ENCODE assay signal across 26 mouse cellular contexts in the genomic region with DNA sequence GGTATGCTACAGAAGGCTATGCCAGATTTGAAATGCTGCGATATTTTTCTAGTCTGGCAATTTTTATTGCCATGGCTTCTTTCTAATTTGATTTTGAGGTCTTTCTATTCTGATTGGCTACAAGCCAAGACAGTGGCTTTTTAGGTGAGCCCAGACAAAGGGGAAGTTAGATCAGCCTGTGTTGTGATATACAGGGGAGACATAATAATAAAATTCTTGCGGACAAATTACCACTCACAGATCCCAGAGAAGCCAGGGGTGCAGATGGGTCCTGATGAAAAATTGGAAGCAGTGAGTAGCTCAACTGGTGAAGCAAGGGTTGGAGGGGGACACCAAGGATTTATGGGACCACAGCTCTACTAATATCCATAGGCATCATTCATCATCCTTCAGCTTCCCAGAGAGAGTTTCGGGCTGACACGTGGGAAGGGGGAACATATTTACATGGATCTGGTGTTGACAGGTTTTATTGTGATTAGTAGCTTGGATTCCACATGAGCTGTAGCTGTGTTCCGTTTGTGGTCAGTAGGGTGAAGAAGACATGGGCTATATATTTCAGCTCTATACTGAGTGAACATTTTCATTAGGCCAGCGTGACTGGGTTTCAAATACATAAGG.
DNase-seq lines count a peak whose midpoint lies in the region; ATAC-seq and TF ChIP-seq lines count a peak whose summit lies in the region.
"Had no signal": no experiment of that assay in that cellular context is flagged by ENCODE, and none has a peak within 500 bp of the region (broad histone marks: within the 10 kb centered on the region; RNA-seq: fewer than 3 reads in every experiment).

No protein-coding gene starts in this region.

- H3K4me1 ChIP-seq in kidney, embryonic 14.5 days (ENCODE audit: control insufficient read depth, insufficient read depth, low read length): no peaks in the 10 kb centered on the region
- no peaks in the 10 kb centered on the region for H3K4me1 ChIP-seq in MEL (ENCODE audit: control insufficient read depth in 1 of 2, insufficient read depth in 2 of 2, low read length in 2 of 2)
- 0 out of 2 replicates have a peak, but pooled peaks cover 10% of the 10 kb centered on the region for H3K4me1 ChIP-seq in neural tube, embryonic 13.5 days (replicated peaks)
- H3K4me1 ChIP-seq: forebrain, embryonic 15.5 days; midbrain, embryonic 10.5 days had no signal

- no peaks in the 10 kb centered on the region for H3K36me3 ChIP-seq in kidney, embryonic 14.5 days (ENCODE audit: control insufficient read depth, insufficient read depth, low read length)
- H3K36me3 ChIP-seq in MEL (ENCODE audit: control insufficient read depth in 1 of 2, insufficient read depth in 2 of 2, low read length in 2 of 2): no peaks in the 10 kb centered on the region
- H3K36me3 ChIP-seq in neural tube, embryonic 13.5 days: no peaks in the 10 kb centered on the region
- H3K36me3 ChIP-seq: forebrain, embryonic 15.5 days; G1E; midbrain, embryonic 10.5 days; stomach, embryonic 15.5 days had no signal

- no peaks in the 10 kb centered on the region for H3K79me2 ChIP-seq in MEL (ENCODE audit: control insufficient read depth, insufficient read depth, low read length, poor library complexity)

- H3K9ac ChIP-seq in kidney, embryonic 14.5 days (ENCODE audit: low read depth, low read length): no peak overlapping the region
- no peak overlapping the region for H3K9ac ChIP-seq in MEL (ENCODE audit: control insufficient read depth, low read depth, low read length, poor library complexity, severe bottlenecking)
- no peak overlapping the region for H3K9ac ChIP-seq in neural tube, embryonic 13.5 days
- H3K9ac ChIP-seq: forebrain, embryonic 15.5 days; hindbrain, embryonic 14.5 days; stomach, embryonic 15.5 days had no signal

- DNase-seq in kidney, postnatal 10 days: no peak
- DNase-seq in MEL (ENCODE audit: low read depth, low spot score): peak; percentile 3
- DNase-seq in forelimb bud, embryonic 11.5 days (ENCODE audit: low read depth, low spot score): peak; percentile 43
- DNase-seq in cerebellum, adult 8-10 months: no peak
- DNase-seq in cerebellum, adult 9-10 months: no peak
- DNase-seq: adrenal gland, postnatal 14 days; B cell, adult 2 months; cerebellum, adult 2 months; gastrocnemius, postnatal 25 days; heart, postnatal 36 days; kidney, adult 2 months; layer of hippocampus, postnatal 36 days; right cerebral cortex, adult 18-20 months; thymus, postnatal 25 days had no signal

- ATAC-seq in kidney, embryonic 14.5 days (ENCODE audit: low FRiP score, low TSS enrichment): peak; percentile 87; the same call in 1 of the 2 replicates
- peak; percentile 86 for ATAC-seq in neural tube, embryonic 13.5 days (ENCODE audit: low read depth)
- ATAC-seq: forebrain, embryonic 15.5 days; midbrain, embryonic 16.5 days had no signal

- H3K27ac ChIP-seq in kidney, embryonic 14.5 days (ENCODE audit: low read depth, low read length): no peak overlapping the region
- no peak overlapping the region for H3K27ac ChIP-seq in MEL (ENCODE audit: control insufficient read depth, low read depth, low read length)
- H3K27ac ChIP-seq in neural tube, embryonic 13.5 days (replicated peaks): 0 out of 2 replicates have a peak overlapping the region, but pooled peaks have one; percentile 28
- H3K27ac ChIP-seq: forebrain, embryonic 15.5 days; hindbrain, embryonic 14.5 days; layer of hippocampus, adult 2 months; macrophage; midbrain, embryonic 10.5 days; stomach, embryonic 15.5 days had no signal

- no peak for TF ChIP-seq POLR2A in MEL (IDR thresholded peaks at IDR 0.05; ENCODE audit: control insufficient read depth in 1 of 2, insufficient read depth in 1 of 2, low read depth in 1 of 2, low read length in 2 of 2, poor library complexity in 1 of 2)

- TF ChIP-seq RAD21 in MEL (IDR thresholded peaks at IDR 0.05; ENCODE audit: low read depth, low read length): no peak

- no peak for TF ChIP-seq EP300 in MEL (IDR thresholded peaks at IDR 0.05; ENCODE audit: low read depth in 1 of 2, low read length in 2 of 2)

- H3K9me3 ChIP-seq in kidney, embryonic 14.5 days (ENCODE audit: control insufficient read depth, low read length): no peaks in the 10 kb centered on the region
- no peaks in the 10 kb centered on the region for H3K9me3 ChIP-seq in MEL (replicated peaks; ENCODE audit: insufficient read depth, low read length)
- no peaks in the 10 kb centered on the region; the same call in 1 of the 2 replicates for H3K9me3 ChIP-seq in neural tube, embryonic 13.5 days
- H3K9me3 ChIP-seq: forebrain, embryonic 15.5 days; G1E; midbrain, embryonic 10.5 days; stomach, embryonic 15.5 days had no signal

- H3K4me2 ChIP-seq in kidney, embryonic 14.5 days (replicated peaks; ENCODE audit: low read depth, low read length): no peak overlapping the region
- no peak overlapping the region for H3K4me2 ChIP-seq in neural tube, embryonic 13.5 days
- H3K4me2 ChIP-seq: forebrain, embryonic 15.5 days; hindbrain, embryonic 14.5 days; stomach, embryonic 15.5 days had no signal

- WGBS in kidney, embryonic 14.5 days: 47% methylated on average over 6 of the region's 6 CpGs
- 46% methylated on average over 6 of the region's 6 CpGs for WGBS in neural tube, embryonic 13.5 days

- no peak for TF ChIP-seq CTCF in MEL (IDR thresholded peaks at IDR 0.05 in 2 of 3, conservative IDR thresholded peaks at IDR 0.05 in 1 of 3; ENCODE audit: control insufficient read depth in 1 of 3, insufficient read depth in 1 of 3, low read depth in 2 of 3, low read length in 3 of 3, poor library complexity in 1 of 3, severe bottlenecking in 1 of 3)

- no peak overlapping the region for H3K4me3 ChIP-seq in kidney, embryonic 14.5 days (ENCODE audit: low read length)
- no peak overlapping the region for H3K4me3 ChIP-seq in MEL (ENCODE audit: control insufficient read depth in 1 of 2, insufficient read depth in 1 of 2, low read depth in 2 of 2, low read length in 2 of 2)
- H3K4me3 ChIP-seq in neural tube, embryonic 13.5 days: no peak overlapping the region
- H3K4me3 ChIP-seq: forebrain, embryonic 15.5 days; layer of hippocampus, adult 2 months; midbrain, embryonic 10.5 days; myocyte; stomach, embryonic 15.5 days had no signal

- peaks cover 18% of the 10 kb centered on the region; the same call in 1 of the 2 replicates for H3K27me3 ChIP-seq in kidney, embryonic 14.5 days (ENCODE audit: control insufficient read depth, insufficient read depth, low read length)
- H3K27me3 ChIP-seq in MEL (ENCODE audit: control insufficient read depth in 1 of 2, insufficient read depth in 2 of 2, low read length in 2 of 2): no peaks in the 10 kb centered on the region
- no peaks in the 10 kb centered on the region for H3K27me3 ChIP-seq in neural tube, embryonic 13.5 days
- H3K27me3 ChIP-seq: CH12.LX; forebrain, embryonic 15.5 days; stomach, embryonic 15.5 days had no signal

TF ChIP-seq in MEL, 35 proteins besides CTCF, POLR2A, EP300 and RAD21:
- no peak for TF ChIP-seq USF2 (IDR thresholded peaks at IDR 0.05; ENCODE audit: borderline replicate concordance in 1 of 2, insufficient read depth in 1 of 2, low read depth in 1 of 2, low read length in 2 of 2)
- TF ChIP-seq ZMIZ1 (IDR thresholded peaks at IDR 0.05; ENCODE audit: low read depth, low read length): no peak
- TF ChIP-seq ZC3H11A (IDR thresholded peaks at IDR 0.05; ENCODE audit: low read depth, low read length): no peak
- no peak for TF ChIP-seq CHD2 (IDR thresholded peaks at IDR 0.05; ENCODE audit: low read length)
- TF ChIP-seq JUND (IDR thresholded peaks at IDR 0.05; ENCODE audit: low read depth, low read length): no peak
- no peak for TF ChIP-seq MEF2A (IDR thresholded peaks at IDR 0.05; ENCODE audit: extremely low read depth, insufficient replicate concordance, low read depth, low read length, poor library complexity, severe bottlenecking)

Comparison
In these comparisons a context has a peak if more than half of its experiments do, and no peak if none do; other contexts are left out.
1. DNase-seq: peak in MEL (single experiment) and forelimb bud, embryonic 11.5 days (single experiment); none in kidney, postnatal 10 days (single experiment), cerebellum, adult 8-10 months (single experiment) and cerebellum, adult 9-10 months (single experiment).